Mouse (Mus musculus) 3T3-L1 (cell line): ENCODE measurements around the gene Cd36.
"Not testable (repeated sequence)": the region's sequence is repeated elsewhere in the genome, so short reads cannot be mapped to it uniquely, and the experiment has no call there.

ENCODE experiments used
- DNase-seq: peaks from one replicate; pipeline ENCODE4 v3.0.0-alpha.2; 2015; ENCODE audit warnings: low read depth, low spot score

Gene Cd36

DNA sequence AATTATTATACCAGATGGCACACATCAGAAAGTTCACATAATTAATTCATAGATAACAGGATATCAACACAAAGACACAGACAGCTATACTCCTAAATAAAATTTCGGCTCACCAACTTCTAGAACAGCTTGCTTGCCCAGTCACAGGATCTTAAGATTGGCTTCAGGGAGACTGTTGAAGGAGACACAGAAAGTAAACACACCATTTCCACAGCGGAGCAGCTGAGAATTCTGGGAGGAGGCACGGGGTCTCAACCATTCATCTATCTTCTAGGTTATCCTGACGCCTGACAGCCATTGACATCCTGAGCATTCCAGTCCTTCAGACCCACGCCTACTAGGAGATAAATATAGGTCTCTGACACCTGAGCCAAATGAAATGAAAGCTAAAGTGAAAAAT, at the start of gene Cd36:
Gene Cd36, minus strand, starts transcription at position 204 of the 400 bp plus-strand sequence.
- no peak for DNase-seq

DNA sequence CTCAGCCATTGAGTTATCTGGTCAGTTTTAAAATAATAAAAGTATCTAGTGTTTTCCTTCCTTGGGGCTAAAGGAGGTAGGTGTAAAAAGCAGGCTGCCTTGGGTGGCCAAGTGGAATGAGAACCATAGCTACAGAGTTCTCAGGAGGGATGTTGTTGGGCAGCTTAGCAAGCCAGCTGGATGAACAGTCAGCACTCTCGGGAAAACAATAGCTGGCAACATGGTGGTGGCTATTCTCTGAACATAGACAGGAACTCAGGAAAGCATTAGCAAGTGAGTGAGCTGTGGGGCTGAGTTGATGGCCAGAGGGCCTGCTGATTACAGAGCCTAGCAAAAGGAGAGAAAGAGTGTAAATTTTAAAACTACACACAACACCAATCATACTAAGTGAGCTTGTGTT, 45.9 kb upstream of the Cd36 start:
- no peak for DNase-seq

DNA sequence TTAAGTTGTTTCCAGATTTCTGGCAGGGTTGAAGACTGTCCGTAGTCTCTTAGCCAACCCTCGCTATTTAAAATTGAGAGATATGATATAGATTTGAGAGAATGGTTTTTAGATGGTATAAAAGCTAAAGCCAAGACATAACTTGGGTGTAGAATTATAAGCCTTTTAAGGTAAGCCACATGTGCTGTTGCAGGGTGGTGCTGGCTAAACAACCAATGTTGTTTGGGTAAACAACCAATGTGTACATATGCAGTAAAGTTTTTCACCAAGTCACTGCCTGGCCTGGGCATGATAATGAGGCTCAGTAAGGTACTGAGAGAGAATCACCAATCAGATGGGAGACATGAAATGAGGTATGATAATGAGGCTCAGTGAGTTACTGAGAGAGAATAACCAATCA, 43.0 kb upstream of the Cd36 start:
- DNase-seq = not testable (repeated sequence)

DNA sequence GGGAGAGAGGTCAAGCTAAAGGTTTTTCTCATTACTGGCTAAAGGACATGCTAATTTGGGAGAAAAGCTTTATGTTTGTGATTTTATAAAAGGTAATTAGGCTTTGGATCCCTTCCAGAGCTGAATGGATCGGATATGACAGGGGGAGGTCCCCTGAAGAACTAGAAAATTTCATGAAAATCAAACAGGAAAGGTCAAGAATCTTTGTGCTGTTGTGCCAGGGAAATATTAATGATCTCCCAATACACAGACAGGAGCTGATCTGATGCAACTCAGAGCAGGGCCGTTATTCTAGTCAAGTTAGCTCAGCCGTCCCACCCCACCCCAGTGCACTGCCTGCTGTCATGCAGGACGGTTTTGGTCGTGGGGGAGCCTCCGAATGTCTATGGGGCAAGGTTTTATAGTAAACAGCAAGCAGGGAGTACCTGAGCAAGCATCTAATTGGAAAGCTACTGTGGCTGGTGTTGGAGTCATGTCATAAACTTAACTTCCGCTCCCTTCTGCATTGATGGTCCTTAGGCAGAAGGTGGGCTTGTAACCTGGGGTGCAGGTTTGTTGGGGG, 40.5 kb upstream of the Cd36 start:
- DNase-seq = no peak

DNA sequence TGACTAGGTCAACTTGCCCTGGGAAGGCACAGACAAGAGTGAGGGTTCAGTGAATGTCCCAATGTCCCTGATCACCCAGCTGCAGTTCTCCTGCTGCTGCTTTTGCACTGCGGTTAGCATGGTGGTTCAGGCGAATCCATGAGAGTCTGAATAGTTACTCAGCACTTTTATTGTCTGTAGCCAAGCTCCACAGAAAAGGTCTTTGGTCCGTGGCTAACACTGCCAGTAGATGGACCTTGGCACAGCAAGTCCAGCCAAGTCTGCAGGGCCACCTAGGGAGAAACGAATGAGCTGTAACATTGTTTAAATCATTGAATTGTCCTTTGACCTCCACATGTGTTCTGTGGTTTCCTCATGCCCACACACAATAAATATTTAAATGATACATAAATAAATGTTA, 39.9 kb upstream of the Cd36 start:
- DNase-seq = peak; percentile 54

DNA sequence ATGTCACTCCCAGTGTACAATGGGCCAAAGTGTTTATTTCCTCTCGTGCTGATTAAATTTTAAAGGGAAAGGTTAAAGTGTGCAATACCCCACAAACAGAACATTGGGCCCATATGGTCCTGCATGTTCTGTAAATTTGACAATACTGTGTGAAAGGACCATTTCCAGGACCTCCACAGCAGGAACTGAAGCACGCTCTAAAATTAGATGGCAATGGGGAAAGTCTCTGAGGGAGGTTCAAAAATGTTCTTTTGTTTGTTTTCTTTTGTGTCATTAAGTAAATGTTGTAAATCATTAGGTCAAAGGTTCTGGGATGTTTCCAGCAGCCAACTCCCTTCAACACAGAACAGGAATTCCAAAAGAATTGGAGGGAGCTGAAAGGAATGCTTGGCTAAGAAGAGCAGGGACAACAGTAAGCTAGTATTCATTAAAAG, 35.5 kb upstream of the Cd36 start:
- peak; percentile 15 for DNase-seq

DNA sequence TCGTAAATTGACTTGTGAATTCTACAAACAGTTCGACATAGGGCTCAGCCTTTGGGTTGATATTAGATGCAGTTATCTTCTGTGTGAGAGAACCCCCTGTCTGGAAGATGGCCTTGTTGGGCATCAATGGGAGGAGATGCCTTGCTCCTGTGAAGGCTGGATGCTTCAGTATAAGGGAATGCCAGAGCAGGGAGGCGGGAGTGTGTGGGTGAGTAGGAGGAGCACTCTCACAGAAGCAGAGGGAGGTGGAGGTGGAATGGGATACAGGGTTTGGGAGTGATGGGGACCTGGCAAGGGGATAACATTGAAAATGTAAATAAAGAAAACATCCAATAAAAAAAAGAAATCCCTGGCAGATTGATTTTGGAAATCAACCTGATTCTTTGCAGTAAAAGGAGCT, 35.0 kb upstream of the Cd36 start:
- DNase-seq = no peak

DNA sequence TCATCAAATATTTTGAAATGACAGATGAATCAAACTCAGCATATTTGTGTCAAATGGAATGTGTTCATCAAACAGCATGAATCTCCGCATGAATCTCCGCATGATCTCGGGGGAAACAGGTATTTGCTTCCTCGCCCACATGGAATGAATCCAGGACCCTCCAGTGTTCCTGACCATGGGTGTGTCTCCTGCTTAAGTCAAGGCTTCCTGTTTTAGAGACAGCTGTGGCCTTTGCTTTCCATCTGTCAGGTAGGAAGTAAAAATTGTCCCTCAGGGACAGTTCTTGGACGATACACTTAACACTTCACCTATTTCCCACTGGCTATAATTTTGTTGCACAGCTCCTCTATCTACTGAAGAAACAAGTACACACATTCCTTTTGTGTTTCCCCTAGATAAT, 30.4 kb upstream of the Cd36 start:
- no peak for DNase-seq

DNA sequence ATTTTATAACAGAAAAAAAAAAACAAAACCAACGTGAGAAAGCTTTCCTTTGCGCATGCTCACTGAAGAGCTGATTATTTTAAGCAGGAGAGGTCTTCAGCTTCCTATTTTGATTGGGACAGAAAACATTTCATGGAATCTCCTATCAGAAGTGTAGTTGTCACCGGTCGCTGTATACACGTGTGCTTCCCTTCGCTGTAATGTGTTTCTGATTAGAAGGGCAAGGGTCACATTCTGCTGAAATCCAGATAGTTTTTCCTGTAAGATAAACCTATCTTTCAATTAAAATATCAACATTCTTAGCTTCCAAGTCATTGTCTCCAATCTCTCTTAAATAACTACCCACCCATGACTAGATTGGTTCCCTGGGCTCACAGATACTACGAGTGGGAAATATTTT, 16.2 kb upstream of the Cd36 start:
- no peak for DNase-seq

DNA sequence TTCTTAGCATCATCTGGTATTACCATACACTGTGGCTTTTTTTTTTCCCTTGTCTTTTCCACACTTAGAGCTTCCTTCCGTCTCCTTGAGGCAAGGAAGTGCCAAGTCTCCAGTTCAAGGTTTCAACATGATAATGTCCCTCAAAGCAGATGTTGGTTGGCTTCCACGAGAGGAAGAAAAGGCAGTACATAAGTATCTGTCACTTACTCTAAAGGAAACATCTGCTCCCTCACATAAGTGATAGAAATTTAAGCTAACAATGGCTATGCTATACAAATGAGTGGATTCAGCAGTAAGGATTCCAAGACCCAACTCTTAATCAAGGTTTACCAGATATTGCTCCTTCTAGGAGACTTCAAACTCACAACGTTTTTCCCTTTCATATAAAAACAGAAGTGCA, 10.3 kb upstream of the Cd36 start:
- DNase-seq = no peak

DNA sequence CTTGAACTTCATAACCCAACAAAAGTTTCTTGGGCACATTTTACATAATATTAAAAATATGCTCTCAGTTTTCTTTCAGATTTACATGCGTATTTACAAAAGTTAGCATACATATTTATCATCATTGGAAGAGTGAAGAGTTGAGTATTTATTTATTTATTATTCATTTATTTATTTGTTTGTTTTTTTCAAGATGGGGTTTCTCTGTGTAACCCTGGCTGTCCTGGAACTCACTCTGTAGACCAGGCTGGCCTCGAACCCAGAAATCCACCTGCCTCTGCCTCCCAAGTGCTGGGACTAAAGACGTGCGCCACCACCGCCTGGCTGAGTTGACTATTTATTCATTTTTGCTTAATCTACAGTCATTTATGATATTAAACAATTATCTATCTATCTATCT, 9.0 kb upstream of the Cd36 start:
- DNase-seq = peak; percentile 8

DNA sequence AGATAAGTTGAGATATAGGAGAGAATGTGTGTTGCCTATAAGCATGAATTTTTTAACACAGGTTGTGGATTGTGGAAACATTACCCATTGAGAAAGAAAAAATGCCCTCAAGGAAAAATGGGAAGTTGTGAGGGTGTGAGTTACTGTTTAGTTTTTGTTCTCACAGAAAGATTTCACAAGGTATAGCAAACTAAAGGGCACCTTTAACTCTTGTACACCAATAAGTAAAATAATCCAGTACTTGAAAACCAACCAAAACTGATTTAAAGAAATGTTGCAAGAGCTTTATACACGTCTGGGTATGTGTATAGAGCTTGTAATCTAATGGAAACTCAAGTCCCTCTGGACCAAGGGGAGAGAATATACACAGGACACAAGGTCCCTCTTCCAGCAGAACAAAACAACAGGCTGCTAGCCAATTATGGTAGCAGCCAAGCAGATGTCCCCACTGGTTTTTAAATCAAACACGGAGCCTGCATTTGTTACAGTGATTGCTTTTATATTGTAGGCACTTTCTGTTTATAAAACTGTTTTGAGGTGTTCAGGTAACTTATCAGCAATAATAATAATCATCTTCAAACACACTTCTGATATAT, 5.1 kb upstream of the Cd36 start:
- DNase-seq = no peak

DNA sequence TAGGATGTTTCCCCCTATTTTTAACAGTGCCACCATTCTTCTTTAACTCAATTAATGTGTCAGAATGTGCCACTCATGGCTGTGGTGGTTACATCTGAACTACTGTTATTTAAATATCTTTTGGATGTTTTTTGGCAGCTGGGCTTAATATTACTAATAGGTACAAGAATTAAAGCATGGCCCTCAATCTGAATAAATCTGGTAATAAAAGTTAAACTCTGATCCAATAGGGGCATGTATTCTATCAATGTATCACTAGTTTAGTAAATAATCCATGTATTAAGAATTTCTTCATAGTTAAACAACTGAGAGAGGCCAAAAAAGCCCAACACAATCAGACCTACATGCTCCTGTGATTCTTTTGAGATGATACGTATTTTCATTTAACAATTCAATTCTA, 690 bp upstream of the Cd36 start:
- DNase-seq = no peak

DNA sequence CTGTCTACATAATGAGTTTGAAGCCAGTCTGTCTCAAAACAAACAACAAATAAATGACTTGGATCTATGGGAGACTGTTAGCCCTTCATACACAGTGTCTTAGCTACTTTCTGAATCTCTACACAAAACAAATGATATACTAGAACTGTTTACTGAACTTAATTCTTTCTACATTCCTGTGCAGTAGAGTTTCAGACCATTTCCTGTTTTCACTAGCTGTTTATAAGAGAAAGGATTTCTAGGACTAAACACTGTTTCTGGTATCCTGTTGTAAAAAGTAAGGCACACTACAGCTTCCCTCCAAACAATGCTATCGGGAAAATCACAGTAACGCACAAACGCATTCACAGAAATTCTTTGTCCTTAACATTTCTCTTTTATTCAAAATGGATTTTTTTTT, 2.2 kb downstream of the Cd36 start:
- no peak for DNase-seq

DNA sequence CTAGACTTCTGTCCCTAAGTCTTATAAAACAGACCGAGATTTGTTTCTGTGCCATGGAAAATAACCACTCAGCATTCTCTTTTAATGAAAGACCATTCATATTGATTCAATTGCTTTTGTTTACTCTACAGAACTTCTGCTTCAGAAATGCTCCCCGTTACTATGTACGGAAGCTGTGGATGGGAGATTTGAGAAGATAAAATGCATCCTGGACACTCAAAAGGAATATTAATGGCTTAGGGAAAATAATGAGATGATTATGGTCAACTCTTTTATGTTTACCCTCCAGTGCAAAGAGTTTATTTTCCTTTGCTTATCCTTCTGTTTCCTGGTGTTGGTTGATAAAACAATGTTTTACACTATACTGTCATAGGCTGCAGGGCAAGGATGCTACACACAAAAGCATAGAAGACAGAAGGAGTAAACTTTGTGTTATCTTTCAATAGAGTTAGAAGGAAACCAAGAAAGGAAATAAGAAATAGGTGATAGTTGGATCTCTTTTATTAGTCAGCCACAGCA, 5.2 kb downstream of the Cd36 start:
- no peak for DNase-seq

DNA sequence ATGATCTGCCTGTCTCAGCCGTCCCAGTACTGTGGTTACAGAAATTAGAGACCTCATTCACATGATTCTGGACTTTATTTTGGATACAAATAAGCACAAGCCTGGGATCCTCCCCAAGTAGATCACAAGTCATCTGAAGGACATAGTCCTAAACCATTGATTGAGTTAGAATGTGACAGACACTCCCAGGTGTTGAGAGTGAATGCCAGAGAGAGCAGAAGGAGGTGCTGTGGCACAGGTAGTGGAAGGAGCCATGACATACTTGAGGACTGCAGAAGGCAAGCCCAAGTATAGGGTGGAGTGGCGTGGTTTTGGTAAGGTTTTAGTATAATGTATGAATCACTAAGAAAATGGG, 7.1 kb downstream of the Cd36 start:
- no peak for DNase-seq

DNA sequence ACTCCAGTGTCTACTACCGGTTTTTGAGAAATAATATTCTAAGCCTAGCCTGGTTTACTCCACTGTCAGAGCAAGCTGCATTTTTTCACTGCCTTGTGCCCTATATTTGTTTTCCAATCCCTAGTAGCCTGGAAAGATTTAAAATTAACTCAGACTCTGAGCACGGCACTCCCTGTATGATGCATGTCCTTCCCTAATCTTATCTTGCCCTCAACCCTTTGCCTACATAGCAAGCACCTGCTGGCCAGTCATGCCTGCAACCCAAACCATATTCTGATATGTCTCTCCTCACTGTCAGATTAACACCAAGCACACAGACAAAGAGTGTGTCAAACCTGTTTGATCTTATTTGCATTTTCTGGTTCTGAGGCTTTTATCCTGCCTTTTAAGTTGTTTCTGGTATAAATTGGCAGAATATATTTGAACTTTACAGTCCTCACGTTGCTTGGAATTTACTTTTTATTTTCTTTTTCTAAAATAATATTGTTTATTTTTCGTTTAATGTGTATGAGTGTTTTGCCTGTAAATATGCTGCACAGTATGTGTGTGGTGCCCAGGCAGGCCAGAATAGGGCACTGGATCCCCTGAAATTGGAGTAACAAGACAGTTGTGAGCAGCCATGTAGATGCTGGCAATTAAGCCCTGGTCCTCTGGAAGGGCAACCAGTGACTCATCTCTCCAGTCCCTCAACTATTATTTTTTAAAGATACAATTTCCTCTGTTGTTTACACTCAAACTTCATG, 7.6 kb downstream of the Cd36 start:
- DNase-seq = no peak

DNA sequence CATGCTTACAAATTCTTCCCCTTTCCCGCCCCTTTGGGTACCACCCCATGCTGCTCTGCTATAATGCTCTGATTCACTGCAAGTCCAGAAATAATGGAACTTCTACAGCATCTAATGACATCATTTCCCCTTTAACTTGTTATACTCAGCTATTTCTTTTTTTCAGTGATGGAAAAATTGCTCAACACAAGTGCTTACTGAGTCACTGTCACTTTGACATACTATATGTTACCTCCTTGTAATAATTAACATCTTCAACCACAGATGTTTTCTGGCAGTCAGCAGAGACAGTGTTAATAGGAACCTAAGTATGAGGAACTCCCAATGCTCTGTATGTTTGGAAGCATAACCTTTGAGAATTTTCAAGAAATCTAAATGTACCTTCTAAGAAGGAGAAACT, 8.7 kb downstream of the Cd36 start:
- peak; percentile 12 for DNase-seq

DNA sequence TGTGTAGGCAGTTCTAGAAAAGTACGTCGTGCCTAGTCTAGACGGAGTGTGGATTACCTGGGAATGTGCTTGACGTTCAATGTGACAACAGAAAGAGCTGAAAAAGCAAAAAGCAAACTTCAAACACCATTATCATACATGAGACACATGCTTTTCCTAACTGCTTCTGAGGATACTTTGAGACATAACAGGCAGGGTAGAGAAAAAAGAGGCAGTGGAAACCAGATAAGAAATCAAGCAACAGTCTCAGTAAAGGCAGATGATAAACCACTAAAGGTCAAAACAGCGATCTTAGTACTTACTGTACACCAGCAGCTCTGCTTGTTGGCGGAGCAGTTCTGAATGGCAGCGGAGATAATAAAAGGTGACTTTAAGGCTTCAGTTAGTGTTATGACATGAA, 11.6 kb downstream of the Cd36 start:
- DNase-seq = peak; percentile 1

DNA sequence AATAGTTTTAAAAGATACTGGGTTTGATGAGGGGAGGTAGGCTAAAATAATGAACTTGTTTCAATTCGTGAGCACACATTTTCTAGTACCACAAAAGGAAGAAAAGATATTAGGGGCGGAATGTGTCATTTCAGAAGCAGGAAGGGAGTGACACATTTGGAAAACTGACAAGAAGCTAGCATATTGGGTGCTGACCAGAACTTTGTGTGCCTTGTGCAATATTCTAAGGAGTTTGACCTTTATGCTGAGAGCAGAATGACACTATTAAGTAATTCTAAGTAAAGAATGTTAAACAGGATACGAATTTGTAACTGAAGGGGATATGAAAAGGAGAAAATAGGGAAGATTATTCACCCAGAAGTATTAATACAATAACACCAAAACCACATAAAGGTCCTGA, 12.0 kb downstream of the Cd36 start:
- DNase-seq = peak; percentile 56

DNA sequence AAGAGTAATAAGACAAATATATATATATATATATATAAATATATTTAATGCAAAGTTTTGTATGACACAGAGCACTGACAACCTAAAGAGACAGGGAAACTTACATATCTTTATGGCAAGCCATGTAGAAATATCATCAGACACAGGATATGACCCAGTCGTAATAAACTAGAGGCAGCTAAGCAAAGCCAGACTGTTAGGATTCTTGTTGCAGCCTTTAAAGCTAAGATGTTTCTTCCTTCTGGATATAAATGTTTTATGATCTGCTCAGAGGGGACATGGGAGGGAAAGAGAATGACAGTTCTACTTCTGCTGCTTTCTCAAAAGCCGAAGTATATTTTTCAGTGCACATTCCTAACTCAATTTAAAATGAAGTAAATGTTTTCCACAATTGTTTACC, 14.3 kb downstream of the Cd36 start:
- no peak for DNase-seq

DNA sequence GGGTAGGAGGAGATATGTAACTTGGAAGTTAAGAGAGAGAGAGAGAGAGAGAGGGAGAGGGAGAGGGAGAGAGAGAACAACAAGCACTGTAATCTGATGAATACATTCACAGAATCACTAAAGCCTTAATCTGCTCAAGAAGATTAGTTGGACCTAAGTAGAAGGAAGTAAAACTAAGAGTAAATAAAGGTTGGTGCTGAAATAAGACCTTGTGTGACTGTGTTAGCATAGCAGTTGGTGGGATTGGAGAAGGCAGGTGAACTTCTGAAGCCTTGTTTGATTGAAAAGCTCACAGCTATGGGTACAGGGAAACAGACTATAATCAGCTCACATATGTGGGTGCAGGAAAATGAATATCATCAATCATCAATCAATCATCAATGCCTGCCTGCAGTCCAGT, 23.2 kb downstream of the Cd36 start:
- DNase-seq = no peak

DNA sequence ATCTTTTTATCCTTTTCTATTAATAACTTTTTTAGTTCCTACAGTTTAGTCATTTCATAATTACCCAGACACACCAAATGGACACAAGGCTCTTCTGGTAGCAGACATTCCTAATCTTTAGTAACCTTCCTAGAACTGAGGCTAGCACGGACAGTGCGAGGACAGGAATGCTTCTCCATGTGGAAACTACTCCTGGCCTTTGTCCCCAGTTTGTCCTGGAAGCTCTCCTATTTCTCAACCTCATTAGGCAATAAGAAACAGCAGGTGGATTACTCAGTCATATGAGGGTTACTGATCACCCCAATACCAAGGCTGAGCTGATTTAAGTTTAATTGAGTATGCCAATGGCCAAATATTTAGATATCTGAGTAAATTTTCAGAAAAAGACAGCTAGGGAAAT, 25.5 kb downstream of the Cd36 start:
- DNase-seq = no peak
